Mouse (Mus musculus): ENCODE measurements around the gene Phlda1. TPM values are rescaled to one million over a fixed set of nuclear protein-coding genes. Genes with fewer than 3 reads are reported as not detected.

Gene Phlda1
- polyA plus RNA-seq (2017; shearing (Covaris generic)): 8.5 TPM

GRCm38 (mm10) chr10:111506101-111506925, at the start of gene Phlda1:
Gene Phlda1, plus strand, starts transcription at chr10:111506286.

DNA sequence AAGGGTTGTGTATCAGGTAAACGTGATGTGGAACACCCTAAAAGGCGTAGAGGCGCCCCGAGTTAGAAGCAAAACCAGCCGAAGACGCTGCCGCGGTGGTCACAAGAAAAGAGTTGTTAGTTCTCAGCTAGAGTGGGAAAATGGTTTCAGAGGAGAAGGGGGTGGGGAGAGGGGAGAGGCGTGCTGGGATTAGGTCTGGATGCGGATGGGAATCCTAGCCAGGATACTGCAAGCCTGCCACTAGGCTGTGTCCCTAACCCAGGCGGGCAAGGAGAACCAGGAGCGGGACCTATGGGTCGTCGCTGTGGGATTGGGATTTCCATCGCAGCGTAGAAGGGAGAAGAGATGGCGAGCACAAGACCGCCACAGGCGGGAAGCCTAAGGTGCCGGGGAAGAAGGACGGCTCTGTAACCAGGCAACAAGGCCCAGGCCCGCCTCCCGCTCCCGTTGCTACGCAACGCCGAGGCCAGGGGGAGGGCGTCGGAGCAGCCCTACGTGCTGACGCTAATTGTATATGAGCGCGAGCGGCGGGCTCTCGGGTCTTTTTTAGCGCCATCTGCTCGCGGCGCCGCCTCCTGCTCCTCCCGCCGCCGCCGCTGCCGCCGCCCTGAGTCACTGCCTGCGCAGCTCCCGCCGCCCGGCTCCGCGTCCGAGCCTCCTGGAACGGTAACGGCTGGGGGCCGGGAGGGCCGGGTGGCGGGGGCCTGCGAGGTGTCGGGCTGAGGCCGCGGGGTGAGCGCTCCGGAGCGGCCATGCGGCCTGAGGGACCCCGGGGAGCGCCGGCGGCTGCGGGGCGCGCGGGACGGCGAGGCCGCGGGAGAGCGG, 33.2 kb upstream of the Phlda1 start, which contains the start of gene Nap1l1:
Nap1l1 (plus strand) TSS at position 538 of the 825 bp plus-strand sequence.

Other genes with a start within 250 kb of the Phlda1 start
- gene Bbs10, start 207.6 kb upstream of the Phlda1 start, polyA plus RNA-seq (2017; shearing (Covaris generic)): 2.4 TPM
- 91.2 TPM for gene Nap1l1, start 33.1 kb upstream of the Phlda1 start, polyA plus RNA-seq (2017; shearing (Covaris generic))